Mouse (Mus musculus): ENCODE measurements around the gene Phgdh. TPM values are rescaled to one million over a fixed set of nuclear protein-coding genes. Genes with fewer than 3 reads are reported as not detected.

The Phgdh gene
- polyA plus RNA-seq, 1 experiment from 2014 or later: 329 TPM

DNA sequence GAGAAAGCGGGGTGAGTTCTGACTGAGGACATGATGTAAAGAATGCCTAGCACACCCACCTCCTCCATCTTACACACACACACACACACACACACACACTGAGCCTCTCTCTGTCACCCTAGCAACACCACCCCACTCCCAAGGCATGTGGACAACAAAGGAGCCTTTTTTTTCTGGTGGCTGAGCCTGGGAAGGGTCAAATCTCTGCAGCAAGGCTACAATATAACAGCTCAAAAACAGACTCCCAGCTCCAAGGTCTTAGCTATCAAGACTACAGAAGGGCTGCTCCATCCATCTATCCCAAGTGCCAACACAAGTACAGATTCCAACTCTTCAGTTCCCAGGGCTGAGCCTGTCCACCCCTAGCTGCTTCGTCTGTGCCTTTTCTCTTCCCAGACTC is 20.6 kb downstream of the Phgdh start:
- Histone ChIP-seq H3K4me2 (ENCODE audit: low read depth, severe bottlenecking) (no peak overlapping the region), H3K27ac (replicated peaks; ENCODE audit: low read depth, low read length) (no peak overlapping the region), H3K27me3 (ENCODE audit: control insufficient read depth, insufficient read depth, low read length) (no peaks in the 10 kb centered on the region), H3K9me3 (ENCODE audit: control insufficient read depth, low read length) (no peaks in the 10 kb centered on the region), H3K4me3 (ENCODE audit: low read depth, low read length) (no peak overlapping the region), H3K4me1 (ENCODE audit: control insufficient read depth, insufficient read depth, low read length) (no peaks in the 10 kb centered on the region), H3K9ac (ENCODE audit: low read length) (no peak overlapping the region), H3K36me3 (ENCODE audit: control insufficient read depth, insufficient read depth, low read length) (peaks cover 7% of the 10 kb centered on the region)
- ATAC-seq (ENCODE audit: insufficient number of reproducible peaks, low FRiP score, low TSS enrichment, low read depth) (no peak), DNase-seq (ENCODE audit: low spot score) (no peak)
- 85% methylated on average over 2 of the region's 2 CpGs for WGBS

DNA sequence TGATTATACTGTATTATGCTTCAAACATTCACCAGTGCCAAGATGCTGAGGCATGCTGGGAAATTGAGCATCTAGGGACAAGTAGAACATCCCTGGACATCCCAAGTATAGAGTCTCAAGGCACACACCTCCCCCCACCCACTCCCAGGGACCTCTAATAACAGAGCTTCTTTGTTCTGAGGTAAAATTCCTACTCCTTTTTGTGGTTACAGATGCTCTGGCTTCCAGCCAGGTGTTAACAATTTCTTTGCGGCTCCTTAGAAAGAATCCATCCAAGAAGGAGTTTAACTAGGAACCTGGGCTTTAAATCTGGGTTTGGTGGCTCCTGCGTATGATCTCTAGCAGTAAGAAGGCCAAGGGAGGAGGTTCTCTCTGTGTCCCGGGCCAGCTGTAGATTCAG is 22.6 kb downstream of the Phgdh start:
- Histone ChIP-seq H3K27ac (replicated peaks; ENCODE audit: low read depth, low read length) (no peak overlapping the region), H3K9ac (ENCODE audit: low read length) (no peak overlapping the region), H3K4me1 (ENCODE audit: control insufficient read depth, insufficient read depth, low read length) (no peaks in the 10 kb centered on the region), H3K36me3 (ENCODE audit: control insufficient read depth, insufficient read depth, low read length) (peaks cover 5% of the 10 kb centered on the region), H3K27me3 (ENCODE audit: control insufficient read depth, insufficient read depth, low read length) (no peaks in the 10 kb centered on the region), H3K9me3 (ENCODE audit: control insufficient read depth, low read length) (no peaks in the 10 kb centered on the region), H3K4me2 (ENCODE audit: low read depth, severe bottlenecking) (no peak overlapping the region), H3K4me3 (ENCODE audit: low read depth, low read length) (no peak overlapping the region)
- ATAC-seq (ENCODE audit: insufficient number of reproducible peaks, low FRiP score, low TSS enrichment, low read depth) (no peak), DNase-seq (ENCODE audit: low spot score) (no peak)
- WGBS: 76% methylated on average over 3 of the region's 3 CpGs

DNA sequence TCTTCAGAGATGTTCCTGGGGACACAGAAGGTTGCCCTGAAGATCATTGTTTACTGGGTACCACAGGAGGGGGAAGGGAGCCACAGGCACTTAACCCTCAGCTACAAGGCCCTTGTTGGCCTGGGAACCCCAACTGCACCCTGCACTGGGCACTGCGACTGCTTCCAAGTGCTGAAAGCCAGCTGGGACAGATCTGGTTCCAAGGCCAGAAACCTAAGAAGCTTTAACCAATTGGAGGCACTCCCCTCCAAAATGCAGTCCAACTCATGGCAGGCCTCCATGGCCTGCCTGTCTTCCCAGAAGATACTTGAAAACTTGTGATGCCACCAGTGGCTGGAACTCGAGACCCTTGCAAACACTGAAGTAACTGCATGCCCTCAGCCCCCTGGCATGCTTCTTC is 24.6 kb downstream of the Phgdh start:
- Histone ChIP-seq H3K4me3 (ENCODE audit: low read depth, low read length) (no peak overlapping the region), H3K27me3 (ENCODE audit: control insufficient read depth, insufficient read depth, low read length) (no peaks in the 10 kb centered on the region), H3K4me1 (ENCODE audit: control insufficient read depth, insufficient read depth, low read length) (no peaks in the 10 kb centered on the region), H3K9ac (ENCODE audit: low read length) (no peak overlapping the region), H3K4me2 (ENCODE audit: low read depth, severe bottlenecking) (no peak overlapping the region), H3K9me3 (ENCODE audit: control insufficient read depth, low read length) (no peaks in the 10 kb centered on the region), H3K36me3 (ENCODE audit: control insufficient read depth, insufficient read depth, low read length) (peaks cover 2% of the 10 kb centered on the region; the same call in 1 of the 2 replicates), H3K27ac (replicated peaks; ENCODE audit: low read depth, low read length) (no peak overlapping the region)
- ATAC-seq (ENCODE audit: insufficient number of reproducible peaks, low FRiP score, low TSS enrichment, low read depth) (no peak), DNase-seq (ENCODE audit: low spot score) (no peak)
- 83% methylated on average over 2 of the region's 2 CpGs for WGBS

DNA sequence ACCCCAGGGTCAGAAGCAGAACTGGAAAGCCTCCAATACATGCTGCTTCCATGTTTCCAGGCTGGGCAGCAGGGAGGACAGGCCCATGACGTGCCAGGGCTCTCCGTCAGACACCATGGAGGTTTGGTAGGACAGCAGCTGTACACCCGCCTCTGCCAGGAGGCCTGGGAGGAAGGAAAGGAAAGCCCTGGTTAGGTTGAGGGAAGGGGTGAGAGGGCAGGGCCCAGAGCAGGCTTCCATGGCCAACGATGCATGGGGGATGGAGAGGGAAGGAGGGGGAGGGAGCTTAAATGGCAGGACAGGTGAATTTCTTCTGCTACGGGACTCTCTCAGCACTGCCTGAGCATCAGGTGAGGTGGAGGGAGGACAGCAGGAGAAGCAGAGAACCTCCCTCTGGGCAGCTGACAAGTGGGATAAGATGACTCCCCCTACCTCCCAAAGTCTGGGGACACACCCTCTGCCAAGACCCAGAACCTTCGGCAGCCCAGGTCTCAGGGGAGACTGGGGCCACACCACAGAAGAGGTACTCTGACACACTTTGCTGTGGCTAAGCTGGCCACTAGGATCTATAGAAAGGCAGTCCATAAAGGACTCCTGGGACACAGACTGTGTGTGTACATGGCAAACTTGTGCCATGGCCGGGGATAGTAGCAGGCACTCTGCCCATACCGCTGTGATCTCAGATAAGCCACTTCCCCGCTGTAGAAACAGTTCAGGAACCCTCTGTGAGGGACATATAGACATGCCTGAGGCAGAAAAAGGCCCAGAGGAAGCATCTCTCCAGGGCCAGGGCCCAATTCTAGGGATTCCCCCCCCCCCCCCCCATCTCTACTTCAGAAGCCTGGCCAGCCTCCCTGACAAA is 26.3 kb downstream of the Phgdh start:
- H3K4me1 ChIP-seq (ENCODE audit: control insufficient read depth, insufficient read depth, low read length): no peaks in the 10 kb centered on the region
- H3K9me3 ChIP-seq (ENCODE audit: control insufficient read depth, low read length): no peaks in the 10 kb centered on the region
- no peak overlapping the region for H3K27ac ChIP-seq (replicated peaks; ENCODE audit: low read depth, low read length)
- no peak overlapping the region for H3K4me2 ChIP-seq (ENCODE audit: low read depth, severe bottlenecking)
- H3K36me3 ChIP-seq (ENCODE audit: control insufficient read depth, insufficient read depth, low read length): peaks cover 2% of the 10 kb centered on the region; the same call in 1 of the 2 replicates
- H3K9ac ChIP-seq (ENCODE audit: low read length): no peak overlapping the region
- no peak for ATAC-seq (ENCODE audit: insufficient number of reproducible peaks, low FRiP score, low TSS enrichment, low read depth)
- WGBS: 86% methylated on average over 9 of the region's 9 CpGs
- no peak overlapping the region for H3K4me3 ChIP-seq (ENCODE audit: low read depth, low read length)
- no peaks in the 10 kb centered on the region for H3K27me3 ChIP-seq (ENCODE audit: control insufficient read depth, insufficient read depth, low read length)
- no peak for DNase-seq (ENCODE audit: low spot score)

DNA sequence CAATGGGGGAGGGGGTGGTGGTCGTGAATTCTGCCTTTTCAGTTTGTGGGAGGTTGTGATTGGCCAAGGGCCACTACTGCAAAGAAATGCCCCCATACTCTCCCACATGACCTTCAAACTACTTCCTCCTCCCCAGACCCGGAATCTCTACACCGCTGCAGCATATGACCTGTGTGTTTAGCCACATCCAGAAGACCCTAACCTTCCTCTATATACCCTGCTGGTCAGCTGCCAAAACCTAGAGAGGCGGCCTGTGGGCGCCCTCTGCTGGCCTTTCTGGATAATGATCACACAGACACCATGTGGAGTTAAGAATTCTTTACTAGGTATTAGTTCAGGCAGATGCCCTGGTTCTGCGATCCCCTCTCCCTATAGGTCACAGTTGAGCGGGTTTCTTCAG is 26.9 kb downstream of the Phgdh start:
- H3K4me2 ChIP-seq (ENCODE audit: low read depth, severe bottlenecking): no peak overlapping the region
- no peak overlapping the region for H3K27ac ChIP-seq (replicated peaks; ENCODE audit: low read depth, low read length)
- no peak overlapping the region for H3K9ac ChIP-seq (ENCODE audit: low read length)
- H3K27me3 ChIP-seq (ENCODE audit: control insufficient read depth, insufficient read depth, low read length): no peaks in the 10 kb centered on the region
- no peaks in the 10 kb centered on the region; the same call in 1 of the 2 replicates for H3K36me3 ChIP-seq (ENCODE audit: control insufficient read depth, insufficient read depth, low read length)
- H3K4me1 ChIP-seq (ENCODE audit: control insufficient read depth, insufficient read depth, low read length): no peaks in the 10 kb centered on the region
- H3K9me3 ChIP-seq (ENCODE audit: control insufficient read depth, low read length): no peaks in the 10 kb centered on the region
- ATAC-seq (ENCODE audit: insufficient number of reproducible peaks, low FRiP score, low TSS enrichment, low read depth): peak; percentile 40
- H3K4me3 ChIP-seq (ENCODE audit: low read depth, low read length): no peak overlapping the region
- peak; percentile 74 for DNase-seq (ENCODE audit: low spot score)
- WGBS: 45% methylated on average over 6 of the region's 7 CpGs

DNA sequence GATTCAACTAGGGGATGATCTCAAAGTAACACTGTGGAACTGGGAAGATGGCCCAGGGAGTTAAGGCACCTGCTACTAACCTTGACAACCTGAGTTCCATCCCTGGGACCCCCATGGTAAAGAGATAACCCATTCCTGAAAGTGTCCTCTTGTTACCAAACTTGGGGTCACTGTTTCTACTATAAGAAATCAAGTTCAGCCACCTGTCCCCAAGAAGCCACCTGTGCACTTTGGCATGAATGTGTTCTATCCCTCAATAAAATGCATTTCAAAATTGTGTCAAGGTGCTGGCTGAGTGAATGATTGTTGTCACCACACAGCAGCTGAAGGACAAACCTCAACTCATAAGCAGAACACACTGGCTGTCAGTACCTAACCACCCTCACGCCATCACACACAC is 29.3 kb downstream of the Phgdh start:
- H3K4me3 ChIP-seq (ENCODE audit: low read depth, low read length): no peak overlapping the region
- ATAC-seq (ENCODE audit: insufficient number of reproducible peaks, low FRiP score, low TSS enrichment, low read depth) (no peak), DNase-seq (ENCODE audit: low spot score) (no peak)
- no peak overlapping the region for H3K27ac ChIP-seq (replicated peaks; ENCODE audit: low read depth, low read length)
- no peak overlapping the region for H3K4me2 ChIP-seq (ENCODE audit: low read depth, severe bottlenecking)
- no peaks in the 10 kb centered on the region for H3K27me3 ChIP-seq (ENCODE audit: control insufficient read depth, insufficient read depth, low read length)
- no peak overlapping the region for H3K9ac ChIP-seq (ENCODE audit: low read length)
- no peaks in the 10 kb centered on the region for H3K9me3 ChIP-seq (ENCODE audit: control insufficient read depth, low read length)
- 85% methylated on average over 1 of the region's 1 CpGs for WGBS
- H3K36me3 ChIP-seq (ENCODE audit: control insufficient read depth, insufficient read depth, low read length): no peaks in the 10 kb centered on the region; the same call in 1 of the 2 replicates
- H3K4me1 ChIP-seq (ENCODE audit: control insufficient read depth, insufficient read depth, low read length): no peaks in the 10 kb centered on the region

DNA sequence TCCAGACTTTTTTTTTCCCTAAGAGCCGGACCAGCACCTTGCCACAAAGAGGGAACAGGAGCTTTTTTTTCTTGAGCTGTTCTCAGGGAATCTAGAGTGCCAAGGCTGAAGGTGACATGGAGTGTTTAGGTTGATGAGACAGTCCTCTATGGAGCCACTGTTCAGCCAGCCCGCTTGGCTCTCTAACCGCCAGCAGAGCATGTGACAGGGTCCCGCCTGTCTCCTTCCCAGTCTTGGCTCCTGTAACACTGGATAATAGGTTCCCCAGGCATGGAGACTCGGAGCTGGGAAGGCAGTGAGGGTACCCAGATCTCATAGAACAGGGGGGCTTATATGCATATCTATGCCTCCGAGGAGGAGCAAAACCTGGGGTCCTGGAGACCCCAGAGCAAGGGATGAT is 31.2 kb downstream of the Phgdh start:
- ATAC-seq (ENCODE audit: insufficient number of reproducible peaks, low FRiP score, low TSS enrichment, low read depth) (no peak), DNase-seq (ENCODE audit: low spot score) (no peak)
- H3K4me2 ChIP-seq (ENCODE audit: low read depth, severe bottlenecking): no peak overlapping the region
- H3K4me1 ChIP-seq (ENCODE audit: control insufficient read depth, insufficient read depth, low read length): no peaks in the 10 kb centered on the region
- H3K4me3 ChIP-seq (ENCODE audit: low read depth, low read length): no peak overlapping the region
- no peak overlapping the region for H3K27ac ChIP-seq (replicated peaks; ENCODE audit: low read depth, low read length)
- H3K27me3 ChIP-seq (ENCODE audit: control insufficient read depth, insufficient read depth, low read length): no peaks in the 10 kb centered on the region
- H3K9ac ChIP-seq (ENCODE audit: low read length): no peak overlapping the region
- 82% methylated on average over 6 of the region's 6 CpGs for WGBS
- no peaks in the 10 kb centered on the region for H3K36me3 ChIP-seq (ENCODE audit: control insufficient read depth, insufficient read depth, low read length)
- H3K9me3 ChIP-seq (ENCODE audit: control insufficient read depth, low read length): no peaks in the 10 kb centered on the region

DNA sequence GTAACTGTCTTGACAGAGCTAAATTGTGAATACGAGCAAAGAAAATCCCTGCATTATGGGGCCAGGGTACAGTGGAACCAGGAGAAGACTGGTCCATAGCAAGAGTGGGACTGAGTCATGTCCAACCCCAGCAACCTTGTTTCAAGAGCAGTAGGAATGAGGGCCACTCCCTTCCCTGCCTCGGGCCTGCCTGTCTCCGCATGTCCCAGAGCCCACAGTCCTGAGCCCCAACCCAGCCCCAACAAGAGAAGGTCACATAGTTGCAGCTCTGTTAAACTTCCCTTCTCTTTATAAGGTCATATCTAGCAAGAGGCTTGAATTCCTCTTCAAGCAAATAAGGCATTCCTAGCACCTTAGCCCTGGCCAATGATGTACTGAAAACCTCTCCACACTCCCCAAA is 38.0 kb downstream of the Phgdh start:
- Histone ChIP-seq H3K9me3 (ENCODE audit: control insufficient read depth, low read length) (no peaks in the 10 kb centered on the region), H3K27ac (replicated peaks; ENCODE audit: low read depth, low read length) (no peak overlapping the region), H3K9ac (ENCODE audit: low read length) (no peak overlapping the region), H3K4me3 (ENCODE audit: low read depth, low read length) (no peak overlapping the region), H3K36me3 (ENCODE audit: control insufficient read depth, insufficient read depth, low read length) (no peaks in the 10 kb centered on the region), H3K27me3 (ENCODE audit: control insufficient read depth, insufficient read depth, low read length) (no peaks in the 10 kb centered on the region), H3K4me1 (ENCODE audit: control insufficient read depth, insufficient read depth, low read length) (no peaks in the 10 kb centered on the region), H3K4me2 (ENCODE audit: low read depth, severe bottlenecking) (no peak overlapping the region)
- no peak for ATAC-seq (ENCODE audit: insufficient number of reproducible peaks, low FRiP score, low TSS enrichment, low read depth)
- WGBS: 91% methylated on average over 3 of the region's 3 CpGs
- no peak for DNase-seq (ENCODE audit: low spot score)

DNA sequence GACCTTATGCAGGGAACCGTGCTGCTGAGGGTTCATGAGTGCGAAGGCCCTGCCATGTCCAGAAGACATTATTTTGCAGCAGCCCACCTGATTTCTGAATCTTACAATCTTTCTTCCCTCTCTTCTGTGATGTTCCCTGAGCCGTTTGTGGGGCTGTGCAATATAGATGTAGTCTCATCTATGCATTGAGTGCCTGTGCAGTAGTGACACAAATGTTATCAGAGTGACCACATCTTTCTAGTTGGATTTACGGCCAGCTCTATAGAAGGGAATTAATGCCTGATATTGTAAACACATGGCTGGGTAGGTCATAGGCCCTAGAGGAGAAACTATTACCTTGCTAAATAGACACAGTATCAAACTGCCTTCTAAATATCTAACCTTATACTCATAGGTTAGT is 39.5 kb downstream of the Phgdh start:
- no peaks in the 10 kb centered on the region for H3K9me3 ChIP-seq (ENCODE audit: control insufficient read depth, low read length)
- DNase-seq (ENCODE audit: low spot score) (no peak), ATAC-seq (ENCODE audit: insufficient number of reproducible peaks, low FRiP score, low TSS enrichment, low read depth) (no peak)
- H3K27ac ChIP-seq (replicated peaks; ENCODE audit: low read depth, low read length): no peak overlapping the region
- no peak overlapping the region for H3K4me2 ChIP-seq (ENCODE audit: low read depth, severe bottlenecking)
- H3K27me3 ChIP-seq (ENCODE audit: control insufficient read depth, insufficient read depth, low read length): no peaks in the 10 kb centered on the region
- H3K4me1 ChIP-seq (ENCODE audit: control insufficient read depth, insufficient read depth, low read length): no peaks in the 10 kb centered on the region
- H3K9ac ChIP-seq (ENCODE audit: low read length): no peak overlapping the region
- 88% methylated on average over 4 of the region's 4 CpGs for WGBS
- no peaks in the 10 kb centered on the region for H3K36me3 ChIP-seq (ENCODE audit: control insufficient read depth, insufficient read depth, low read length)
- H3K4me3 ChIP-seq (ENCODE audit: low read depth, low read length): no peak overlapping the region
